Mouse (Mus musculus) CH12F3 (cell line): Measurements from ENCODE around the gene Zfp110.

ENCODE experiments used
- in situ Hi-C: fragments of 300-500 bp; cut with MboI; formaldehyde crosslinking; loops from 2 replicates; pipeline ENCODE4 v1.14.3; 2020; ENCODE audit warnings: low sequenced_read_pairs

Gene Zfp110

GRCm38 (mm10) chr7:12891334-12891733 is 56.8 kb downstream of the Zfp110 start:
- in situ Hi-C loops, result no loop called here

DNA sequence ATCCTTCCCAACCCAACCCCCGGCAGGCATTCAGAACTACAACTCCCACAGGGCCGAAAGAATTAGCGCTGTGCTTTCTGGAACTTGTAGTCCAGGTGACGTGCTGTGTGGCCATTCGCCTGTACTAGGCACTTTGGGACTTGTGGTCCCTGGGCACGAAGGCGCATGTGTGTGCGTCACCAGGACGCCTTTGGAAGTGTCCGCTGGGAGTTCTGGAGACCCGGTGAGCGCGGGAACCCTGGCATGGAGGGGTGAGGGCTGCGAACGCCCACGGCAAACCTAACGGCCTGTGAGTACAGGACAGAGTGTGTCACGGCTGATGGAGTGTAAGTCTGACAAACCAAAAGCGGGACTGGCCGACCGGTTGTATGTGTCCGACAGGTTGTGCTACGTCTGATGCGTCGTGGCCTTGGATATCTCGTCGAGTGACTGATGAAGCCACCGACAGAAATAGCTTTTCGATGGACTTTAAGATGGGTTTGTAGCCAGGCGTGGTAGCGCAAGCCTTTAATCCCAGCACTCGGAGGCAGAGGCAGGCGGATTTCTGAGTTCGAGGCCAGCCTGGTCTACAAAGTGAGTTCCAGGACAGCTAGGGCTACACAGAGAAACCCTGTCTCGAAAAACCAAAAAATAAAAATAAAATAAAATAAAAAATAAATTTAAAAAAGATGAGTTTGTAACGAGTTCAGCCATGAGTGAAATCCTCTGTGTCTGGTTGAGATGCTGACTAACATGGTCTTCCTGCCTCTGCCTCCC is 63.3 kb downstream of the Zfp110 start, which contains the start of gene Zscan22:
Gene Zscan22, plus strand, starts transcription at position 161 of the 756 bp plus-strand sequence.
- in situ Hi-C loops, result no loop called here
